Mouse (Mus musculus): ENCODE results near the gene Csrnp3. TPM values are rescaled to one million over a fixed set of nuclear protein-coding genes. Genes with fewer than 3 reads are reported as not detected.
"Not testable (repeated sequence)": the region's sequence is repeated elsewhere in the genome, so short reads cannot be mapped to it uniquely, and the experiment has no call there.

The Csrnp3 gene
- polyA plus RNA-seq, 1 experiment from 2014 or later, result 39.1 TPM

DNA sequence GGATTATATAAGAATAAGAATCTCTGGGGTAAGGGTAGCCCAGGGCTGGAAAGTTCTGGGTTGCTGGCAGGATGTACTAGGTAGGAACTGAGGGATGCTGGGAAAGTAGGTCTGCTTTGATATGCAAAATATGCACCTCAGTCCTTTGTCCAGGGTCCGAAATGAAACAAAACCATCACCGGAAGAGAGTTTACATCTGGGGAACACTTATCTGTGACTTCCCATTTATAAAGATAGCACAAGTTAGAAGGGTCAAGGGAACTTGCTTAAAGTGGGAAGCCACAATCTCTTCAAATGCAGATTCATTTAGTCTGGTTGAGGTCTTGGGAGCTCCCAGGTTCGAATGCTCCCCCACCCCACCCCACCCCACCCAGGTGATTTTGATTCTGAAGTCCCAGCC is 4.0 kb upstream of the Csrnp3 start:
- Histone ChIP-seq H3K9ac (no peak overlapping the region), H3K4me2 (no peak overlapping the region), H3K4me3 (no peak overlapping the region), H3K36me3 (no peaks in the 10 kb centered on the region), H3K27me3 (no peaks in the 10 kb centered on the region), H3K9me3 (no peaks in the 10 kb centered on the region), H3K27ac (replicated peaks) (no peak overlapping the region), H3K4me1 (replicated peaks) (peaks cover 8% of the 10 kb centered on the region; the same call in 1 of the 2 replicates)
- 70% methylated on average over 3 of the region's 3 CpGs for WGBS
- no peak for ATAC-seq (ENCODE audit: low FRiP score, low read depth)

- Histone ChIP-seq H3K4me2 (no peak overlapping the region), H3K9ac (no peak overlapping the region), H3K4me3 (no peak overlapping the region), H3K27ac (replicated peaks) (no peak overlapping the region), H3K4me1 (replicated peaks) (peaks cover 8% of the 10 kb centered on the region; the same call in 1 of the 2 replicates), H3K36me3 (no peaks in the 10 kb centered on the region), H3K27me3 (no peaks in the 10 kb centered on the region), H3K9me3 (no peaks in the 10 kb centered on the region)
- 34% methylated on average over 3 of the region's 3 CpGs for WGBS
- no peak for ATAC-seq (ENCODE audit: low FRiP score, low read depth)
These were observed 3.2 kb upstream of the Csrnp3 start for GRCm38 (mm10) chr2:65842356-65842755.

GRCm38 (mm10) chr2:65846000-65846755 is 611 bp downstream of the Csrnp3 start:
- ATAC-seq (ENCODE audit: low FRiP score, low read depth), result no peak
- Histone ChIP-seq H3K9me3 (no peaks in the 10 kb centered on the region), H3K36me3 (no peaks in the 10 kb centered on the region), H3K27ac (replicated peaks) (peak overlapping the region; percentile 90), H3K4me1 (replicated peaks) (peaks cover 24% of the 10 kb centered on the region), H3K4me2 (peak overlapping the region; percentile 60), H3K27me3 (no peaks in the 10 kb centered on the region), H3K9ac (peak overlapping the region; percentile 71), H3K4me3 (peak overlapping the region; percentile 60)
- under 1% methylated on average over 22 of the region's 22 CpGs for WGBS

- Histone ChIP-seq H3K27me3 (no peaks in the 10 kb centered on the region), H3K9me3 (no peaks in the 10 kb centered on the region), H3K9ac (peak overlapping the region; percentile 49), H3K4me2 (peak overlapping the region; percentile 60), H3K4me3 (peak overlapping the region; percentile 60), H3K36me3 (no peaks in the 10 kb centered on the region), H3K4me1 (replicated peaks) (peaks cover 31% of the 10 kb centered on the region), H3K27ac (replicated peaks) (peak overlapping the region; percentile 71)
- peak; percentile 29; the same call in 1 of the 2 replicates for ATAC-seq (ENCODE audit: low FRiP score, low read depth)
- WGBS, result 14% methylated on average over 7 of the region's 7 CpGs
These were observed 2.0 kb downstream of the Csrnp3 start for GRCm38 (mm10) chr2:65847463-65848110.

DNA sequence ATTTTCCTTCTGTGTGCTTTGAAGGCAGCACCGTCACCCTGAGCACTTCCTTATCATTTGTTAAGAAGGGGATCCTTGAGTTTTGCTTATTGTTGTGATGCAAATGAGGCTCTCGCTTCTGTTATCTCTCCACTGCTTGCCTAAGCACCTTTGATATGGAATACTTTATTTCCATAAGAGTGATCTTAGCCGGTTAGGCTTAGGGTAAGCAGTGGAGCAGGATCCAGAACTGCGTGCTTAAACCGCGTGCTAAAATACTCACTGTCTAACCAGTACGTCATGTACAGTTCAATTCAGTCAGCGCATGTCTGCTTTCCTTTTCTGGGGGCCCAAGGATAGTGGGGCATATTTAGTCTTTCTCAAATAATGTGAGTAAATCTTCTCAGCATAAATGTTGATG is 3.1 kb downstream of the Csrnp3 start:
- H3K9ac ChIP-seq, result peak overlapping the region; percentile 42
- 27% methylated on average over 8 of the region's 8 CpGs for WGBS
- H3K4me1 ChIP-seq (replicated peaks), result peaks cover 35% of the 10 kb centered on the region
- ATAC-seq (ENCODE audit: low FRiP score, low read depth), result 0 out of 2 replicates have a peak, but pooled peaks have one; percentile 52
- peak overlapping the region; percentile 60 for H3K4me2 ChIP-seq
- H3K9me3 ChIP-seq, result no peaks in the 10 kb centered on the region
- H3K4me3 ChIP-seq, result peak overlapping the region; percentile 60
- H3K27ac ChIP-seq (replicated peaks), result peak overlapping the region; percentile 73
- H3K27me3 ChIP-seq, result no peaks in the 10 kb centered on the region
- H3K36me3 ChIP-seq, result no peaks in the 10 kb centered on the region

DNA sequence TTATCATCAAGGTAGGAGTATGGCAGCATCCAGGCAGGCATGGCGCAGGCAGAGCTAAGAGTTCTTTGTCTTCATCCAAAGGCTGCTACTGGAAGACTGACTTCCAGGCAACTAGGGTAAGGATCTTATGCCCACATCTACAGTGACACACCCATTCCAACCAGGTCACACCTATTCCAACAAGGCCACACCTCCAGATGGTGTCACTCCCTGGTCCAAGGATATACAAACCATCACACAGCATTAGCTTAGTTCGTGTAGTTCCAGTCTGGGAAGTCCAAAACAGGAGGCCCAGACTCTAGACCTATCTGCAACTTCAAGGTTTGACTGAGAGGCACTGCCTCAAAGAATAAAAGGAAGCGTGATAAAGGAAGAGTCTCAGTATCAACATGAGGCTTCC is 4.7 kb downstream of the Csrnp3 start:
- peaks cover 32% of the 10 kb centered on the region for H3K4me1 ChIP-seq (replicated peaks)
- H3K4me3 ChIP-seq; H3K9ac ChIP-seq; ATAC-seq (ENCODE audit: low FRiP score, low read depth); H3K27ac ChIP-seq (replicated peaks); H3K27me3 ChIP-seq; H3K4me2 ChIP-seq; H3K9me3 ChIP-seq; H3K36me3 ChIP-seq: not testable (repeated sequence)
- 96% methylated on average over 3 of the region's 3 CpGs for WGBS

DNA sequence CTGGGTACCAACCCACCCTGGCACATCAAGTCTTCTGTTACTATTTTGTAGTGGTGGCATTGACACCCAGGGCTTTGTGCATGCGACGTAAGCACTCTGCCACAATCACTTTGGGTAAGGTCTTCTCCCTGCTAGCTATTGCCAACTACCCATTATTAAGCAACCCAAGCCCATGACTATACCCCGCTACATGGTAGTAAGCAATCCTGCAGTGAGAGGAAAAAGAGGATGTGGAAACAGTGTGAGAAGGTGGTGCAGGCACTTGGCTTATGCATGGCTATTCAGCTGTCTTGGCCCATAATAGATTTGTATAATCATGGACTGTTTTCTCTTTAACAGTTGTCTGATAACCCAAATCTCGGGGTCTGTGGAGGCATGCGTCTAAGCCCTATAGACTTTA is 11.2 kb downstream of the Csrnp3 start:
- no peaks in the 10 kb centered on the region for H3K9me3 ChIP-seq
- ATAC-seq (ENCODE audit: low FRiP score, low read depth), result no peak
- H3K4me3 ChIP-seq, result no peak overlapping the region
- H3K36me3 ChIP-seq, result no peaks in the 10 kb centered on the region
- no peak overlapping the region for H3K27ac ChIP-seq (replicated peaks)
- no peaks in the 10 kb centered on the region for H3K27me3 ChIP-seq
- H3K4me2 ChIP-seq, result no peak overlapping the region
- WGBS, result 91% methylated on average over 5 of the region's 5 CpGs
- no peak overlapping the region for H3K9ac ChIP-seq
- H3K4me1 ChIP-seq (replicated peaks), result peaks cover 30% of the 10 kb centered on the region

GRCm38 (mm10) chr2:65859767-65860727 is 14.5 kb downstream of the Csrnp3 start:
- Histone ChIP-seq H3K4me3 (no peak overlapping the region), H3K4me1 (replicated peaks) (peaks cover 17% of the 10 kb centered on the region), H3K9ac (no peak overlapping the region), H3K9me3 (no peaks in the 10 kb centered on the region), H3K27ac (replicated peaks) (peak overlapping the region; percentile 3; the same call in 1 of the 2 replicates), H3K4me2 (peak overlapping the region; percentile 23), H3K36me3 (0 out of 2 replicates have a peak, but pooled peaks cover 6% of the 10 kb centered on the region), H3K27me3 (no peaks in the 10 kb centered on the region)
- no peak for ATAC-seq (ENCODE audit: low FRiP score, low read depth)
- WGBS, result 67% methylated on average over 18 of the region's 18 CpGs

DNA sequence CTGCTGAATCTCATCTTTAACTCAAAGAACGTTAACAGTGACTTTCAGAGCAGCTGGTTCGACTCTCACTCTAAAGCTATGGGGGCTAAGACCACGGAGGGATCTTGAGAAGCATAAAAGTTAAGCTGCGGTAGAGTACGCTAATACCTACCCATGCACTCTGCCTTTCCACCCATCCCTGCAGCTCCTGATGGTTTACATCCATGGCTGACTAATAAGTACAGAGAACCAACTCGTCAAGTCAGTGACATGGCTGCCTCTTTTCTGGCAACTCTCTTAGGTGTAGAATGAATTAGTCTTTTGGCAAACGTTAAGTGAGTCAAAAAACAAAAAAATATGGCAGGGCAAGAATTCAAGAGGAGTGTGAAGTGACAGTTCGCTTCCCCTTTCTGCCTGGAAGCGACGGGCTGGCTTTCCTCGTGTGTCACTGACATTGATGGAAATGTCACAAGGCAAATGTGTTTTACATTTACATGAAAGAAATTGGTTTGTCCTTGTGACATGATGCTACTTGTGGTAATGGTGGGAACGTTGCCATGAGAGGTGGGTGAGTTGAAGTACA is 19.3 kb downstream of the Csrnp3 start:
- H3K36me3 ChIP-seq, result 0 out of 2 replicates have a peak, but pooled peaks cover 6% of the 10 kb centered on the region
- 78% methylated on average over 12 of the region's 12 CpGs for WGBS
- no peak overlapping the region for H3K9ac ChIP-seq
- H3K4me3 ChIP-seq, result no peak overlapping the region
- no peak for ATAC-seq (ENCODE audit: low FRiP score, low read depth)
- H3K9me3 ChIP-seq, result no peaks in the 10 kb centered on the region
- no peaks in the 10 kb centered on the region for H3K27me3 ChIP-seq
- peaks cover 9% of the 10 kb centered on the region for H3K4me1 ChIP-seq (replicated peaks)
- no peak overlapping the region for H3K4me2 ChIP-seq
- H3K27ac ChIP-seq (replicated peaks), result no peak overlapping the region

- no peaks in the 10 kb centered on the region for H3K9me3 ChIP-seq
- H3K9ac ChIP-seq, result no peak overlapping the region
- no peaks in the 10 kb centered on the region for H3K27me3 ChIP-seq
- no peak overlapping the region for H3K4me3 ChIP-seq
- H3K27ac ChIP-seq (replicated peaks), result no peak overlapping the region
- H3K4me1 ChIP-seq (replicated peaks), result no peaks in the 10 kb centered on the region
- WGBS, result 77% methylated on average over 12 of the region's 12 CpGs
- no peaks in the 10 kb centered on the region for H3K36me3 ChIP-seq
- H3K4me2 ChIP-seq, result no peak overlapping the region
- no peak for ATAC-seq (ENCODE audit: low FRiP score, low read depth)
These were observed 25.5 kb downstream of the Csrnp3 start for GRCm38 (mm10) chr2:65870919-65871582.

DNA sequence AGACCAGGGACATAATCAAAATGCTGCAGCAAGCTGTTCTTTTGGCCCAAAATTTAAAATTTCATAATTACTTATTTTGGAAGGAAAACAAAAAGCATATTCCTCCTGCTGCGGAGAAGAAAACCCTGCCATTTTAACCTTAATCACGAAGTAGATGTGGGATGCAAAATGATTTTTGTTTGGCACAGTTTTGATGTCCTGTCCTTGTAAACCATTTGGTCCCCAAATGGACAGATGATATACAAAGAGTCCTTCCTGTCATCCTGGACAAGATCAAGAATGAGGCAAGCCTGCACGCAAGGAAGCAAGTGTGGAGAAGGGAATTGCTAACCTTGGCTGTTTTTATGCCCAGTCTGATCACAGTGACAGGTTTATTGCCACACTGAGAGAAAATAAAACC is 46.0 kb downstream of the Csrnp3 start:
- 83% methylated on average over 3 of the region's 3 CpGs for WGBS

More for the DNA sequence above, 46.0 kb downstream of the Csrnp3 start:
- no peak overlapping the region for H3K27ac ChIP-seq (replicated peaks)
- no peak overlapping the region for H3K4me2 ChIP-seq
- ATAC-seq (ENCODE audit: low FRiP score, low read depth), result no peak
- peaks cover 9% of the 10 kb centered on the region for H3K4me1 ChIP-seq (replicated peaks)
- H3K9ac ChIP-seq, result no peak overlapping the region
- no peak overlapping the region for H3K4me3 ChIP-seq
- H3K36me3 ChIP-seq, result no peaks in the 10 kb centered on the region
- H3K27me3 ChIP-seq, result no peaks in the 10 kb centered on the region
- H3K9me3 ChIP-seq, result no peaks in the 10 kb centered on the region

Measured in hindbrain, embryonic 15.5 days (tissue).